Mouse (Mus musculus): ENCODE measurements around the gene Nt5c2. TPM values are rescaled to one million over a fixed set of nuclear protein-coding genes. Genes with fewer than 3 reads are reported as not detected.

Gene Nt5c2
- 74.0 and 76.0 TPM in 2 replicates for polyA plus RNA-seq (2016; fragmentation: Nextera tagmentation; extraction: Ambion mirVana)

GRCm38 (mm10) chr19:47014447-47015381 lies at the start of gene Nt5c2, which contains the start of gene Ina:
Gene Nt5c2, minus strand, starts transcription at chr19:47015153.
Gene Ina, plus strand, starts transcription at chr19:47014698.
- peaks cover 60% of the 10 kb centered on the region for H3K27me3 ChIP-seq
- peak; percentile 86 for ATAC-seq (ENCODE audit: low FRiP score)
- H3K4me3 ChIP-seq (replicated peaks), result peak within 1 kb of the TSS; percentile 60
- H3K36me3 ChIP-seq (replicated peaks), result no peaks in the 10 kb centered on the region
- H3K27ac ChIP-seq, result peak within 1 kb of the TSS; percentile 90
- no peaks in the 10 kb centered on the region for H3K9me3 ChIP-seq
- H3K4me2 ChIP-seq, result peak within 1 kb of the TSS; percentile 71
- WGBS, result under 1% methylated on average over 120 of the region's 124 CpGs
- peak within 1 kb of the TSS; percentile 78 for H3K9ac ChIP-seq
- H3K4me1 ChIP-seq, result peaks cover 23% of the 10 kb centered on the region

GRCm38 (mm10) chr19:47057684-47058083 lies 42.7 kb upstream of the Nt5c2 start:
- H3K9ac ChIP-seq, result no peak overlapping the region
- H3K9me3 ChIP-seq, result no peaks in the 10 kb centered on the region
- H3K36me3 ChIP-seq (replicated peaks), result no peaks in the 10 kb centered on the region
- ATAC-seq (ENCODE audit: low FRiP score), result no peak
- no peak overlapping the region for H3K4me2 ChIP-seq
- no peaks in the 10 kb centered on the region for H3K27me3 ChIP-seq
- H3K4me3 ChIP-seq (replicated peaks), result no peak overlapping the region
- no peaks in the 10 kb centered on the region for H3K4me1 ChIP-seq
- no peak overlapping the region for H3K27ac ChIP-seq
- 65% methylated on average over 1 of the region's 1 CpGs for WGBS

DNA sequence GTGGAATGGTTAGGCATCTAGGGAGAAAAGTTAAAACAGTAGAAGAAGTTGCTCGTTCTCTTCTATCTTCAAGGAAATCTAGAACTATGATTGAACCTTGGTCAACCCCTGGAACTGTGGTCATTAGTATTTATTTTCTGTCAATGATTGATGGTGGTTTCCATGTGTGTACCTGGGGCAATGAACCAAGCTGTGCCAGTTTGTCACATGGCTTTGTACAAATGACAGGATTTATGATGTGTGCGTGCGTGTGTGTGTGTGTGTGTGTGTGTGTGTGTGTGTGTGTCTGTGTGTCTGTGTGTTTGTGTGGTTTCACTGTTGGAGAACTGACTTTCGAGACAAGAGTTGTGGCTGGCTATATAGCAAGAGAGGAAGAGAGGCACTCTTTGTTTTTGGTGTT lies 38.5 kb upstream of the Nt5c2 start:
- no peak for ATAC-seq (ENCODE audit: low FRiP score)
- WGBS, result 87% methylated on average over 4 of the region's 4 CpGs
- no peak overlapping the region for H3K9ac ChIP-seq

DNA sequence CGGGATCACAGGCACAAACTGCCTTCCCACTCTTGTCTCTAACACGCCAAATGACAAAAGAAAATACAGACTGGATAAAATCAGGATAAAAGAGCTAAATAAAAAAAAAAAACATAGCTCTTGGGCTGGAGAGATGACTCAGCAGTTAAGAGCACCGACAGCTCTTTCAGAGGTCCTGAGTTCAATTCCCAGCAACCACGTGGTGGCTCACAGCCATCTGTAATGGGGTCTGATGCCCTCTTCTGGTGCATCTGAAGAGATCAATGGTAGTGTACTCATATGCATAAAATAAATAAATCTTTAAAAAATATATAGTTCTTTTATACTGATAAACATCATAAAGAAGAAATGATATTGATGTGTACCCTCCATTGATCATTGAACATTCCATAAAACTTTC lies 38.0 kb upstream of the Nt5c2 start:
- Histone ChIP-seq H3K36me3 (replicated peaks) (no peaks in the 10 kb centered on the region), H3K4me1 (peaks cover 17% of the 10 kb centered on the region), H3K27me3 (no peaks in the 10 kb centered on the region), H3K9ac (no peak overlapping the region), H3K4me3 (replicated peaks) (no peak overlapping the region), H3K9me3 (no peaks in the 10 kb centered on the region), H3K4me2 (no peak overlapping the region), H3K27ac (no peak overlapping the region)
- no peak for ATAC-seq (ENCODE audit: low FRiP score)
- WGBS, result 80% methylated on average over 4 of the region's 4 CpGs

More for the DNA sequence above, 38.5 kb upstream of the Nt5c2 start:
- Histone ChIP-seq H3K27ac (no peak overlapping the region), H3K4me1 (peaks cover 17% of the 10 kb centered on the region), H3K4me2 (no peak overlapping the region), H3K36me3 (replicated peaks) (no peaks in the 10 kb centered on the region), H3K9me3 (no peaks in the 10 kb centered on the region), H3K4me3 (replicated peaks) (no peak overlapping the region), H3K27me3 (no peaks in the 10 kb centered on the region)

DNA sequence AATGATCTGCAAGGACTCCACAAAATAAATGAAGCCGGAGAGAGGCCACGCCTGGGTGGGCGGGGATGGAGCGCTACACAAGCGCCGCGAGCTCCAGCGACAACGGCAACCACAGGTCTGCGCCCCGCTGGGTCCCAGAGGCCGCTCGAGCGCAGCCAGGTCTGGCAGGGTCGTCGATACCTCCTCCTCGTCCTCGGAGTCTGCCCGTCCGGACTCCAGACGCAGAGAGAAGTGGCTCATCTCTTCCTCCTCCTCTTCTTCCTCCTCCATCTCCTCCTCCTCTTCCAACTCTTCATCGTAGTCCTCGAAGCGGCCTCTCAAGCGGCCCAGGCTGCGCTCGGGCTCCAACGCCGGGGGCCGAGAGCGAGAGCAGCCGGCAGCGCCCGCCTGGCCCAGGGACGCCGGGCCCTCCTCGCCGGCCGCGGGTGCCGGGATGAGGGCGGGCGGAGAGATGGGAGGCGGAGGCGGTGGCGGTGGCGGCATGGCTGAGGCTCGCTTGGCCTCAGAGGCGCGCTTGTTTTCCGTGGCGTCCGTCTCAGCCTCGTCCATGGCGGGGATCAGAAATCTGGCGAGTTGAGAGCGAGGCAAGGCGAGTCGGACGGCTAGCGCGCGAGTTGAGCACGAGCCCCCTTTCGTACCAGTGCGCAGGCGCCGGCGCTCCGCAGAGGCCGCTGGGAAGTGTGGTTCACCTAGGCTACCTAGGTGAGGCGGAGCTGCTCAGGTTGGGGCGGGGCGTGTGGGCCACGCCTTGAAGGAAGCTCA lies 35.5 kb upstream of the Nt5c2 start, which contains the start of gene Pcgf6:
Pcgf6 (minus strand) TSS at position 636 of the 762 bp plus-strand sequence.
- peak within 1 kb of the TSS; percentile 64 for H3K4me2 ChIP-seq
- peak within 1 kb of the TSS; percentile 83 for H3K4me3 ChIP-seq (replicated peaks)
- ATAC-seq (ENCODE audit: low FRiP score), result peak; percentile 95
- under 1% methylated on average over 75 of the region's 75 CpGs for WGBS
- H3K36me3 ChIP-seq (replicated peaks), result peaks cover 22% of the 10 kb centered on the region
- H3K27me3 ChIP-seq, result no peaks in the 10 kb centered on the region
- H3K9me3 ChIP-seq, result no peaks in the 10 kb centered on the region
- peak within 1 kb of the TSS; percentile 93 for H3K9ac ChIP-seq
- H3K4me1 ChIP-seq, result peaks cover 17% of the 10 kb centered on the region
- H3K27ac ChIP-seq, result peak within 1 kb of the TSS; percentile 96

DNA sequence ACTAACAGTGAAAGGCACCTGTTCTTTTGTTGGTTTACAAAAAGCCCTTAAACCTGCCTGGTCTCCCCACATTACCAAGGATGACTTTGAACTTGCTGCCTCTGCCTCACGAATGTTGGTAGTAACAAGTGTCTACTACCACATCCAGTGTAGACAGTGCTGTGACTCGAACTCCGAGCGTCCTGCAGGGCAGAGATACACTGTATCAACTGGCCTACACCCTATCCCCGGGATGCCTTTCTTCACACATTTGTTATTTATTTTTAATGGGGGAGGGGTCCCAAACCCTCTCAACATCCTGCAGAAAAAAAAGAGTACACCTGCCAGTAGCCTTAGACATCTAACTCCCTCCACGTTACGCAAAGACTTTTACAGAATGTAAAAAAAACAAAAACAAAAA lies 34.9 kb upstream of the Nt5c2 start:
- Histone ChIP-seq H3K4me3 (replicated peaks) (peak overlapping the region; percentile 83), H3K27ac (peak overlapping the region; percentile 96), H3K4me1 (peaks cover 17% of the 10 kb centered on the region), H3K9ac (peak overlapping the region; percentile 93), H3K9me3 (no peaks in the 10 kb centered on the region), H3K27me3 (no peaks in the 10 kb centered on the region), H3K36me3 (replicated peaks) (peaks cover 26% of the 10 kb centered on the region), H3K4me2 (peak overlapping the region; percentile 64)
- 0 out of 2 replicates have a peak, but pooled peaks have one; percentile 46 for ATAC-seq (ENCODE audit: low FRiP score)
- WGBS, result 11% methylated on average over 7 of the region's 7 CpGs

- ATAC-seq (ENCODE audit: low FRiP score), result no peak
- H3K4me1 ChIP-seq, result peaks cover 17% of the 10 kb centered on the region
- H3K27me3 ChIP-seq, result no peaks in the 10 kb centered on the region
- no peak overlapping the region for H3K27ac ChIP-seq
- H3K4me2 ChIP-seq, result peak overlapping the region; percentile 64
- H3K9me3 ChIP-seq, result no peaks in the 10 kb centered on the region
- peak overlapping the region; percentile 93; the same call in 1 of the 2 replicates for H3K9ac ChIP-seq
- 68% methylated on average over 4 of the region's 4 CpGs for WGBS
- H3K4me3 ChIP-seq (replicated peaks), result peak overlapping the region; percentile 83; the same call in 1 of the 2 replicates
- H3K36me3 ChIP-seq (replicated peaks), result peaks cover 31% of the 10 kb centered on the region
Measured at GRCm38 (mm10) chr19:47049061-47049460, 34.1 kb upstream of the Nt5c2 start.

GRCm38 (mm10) chr19:47047236-47047833 lies 32.4 kb upstream of the Nt5c2 start:
- no peaks in the 10 kb centered on the region for H3K27me3 ChIP-seq
- no peak overlapping the region for H3K9ac ChIP-seq
- H3K4me3 ChIP-seq (replicated peaks), result no peak overlapping the region
- no peak overlapping the region for H3K27ac ChIP-seq
- peaks cover 34% of the 10 kb centered on the region for H3K36me3 ChIP-seq (replicated peaks)
- WGBS, result 88% methylated on average over 13 of the region's 13 CpGs
- H3K4me1 ChIP-seq, result peaks cover 17% of the 10 kb centered on the region
- H3K9me3 ChIP-seq, result no peaks in the 10 kb centered on the region
- no peak overlapping the region for H3K4me2 ChIP-seq
- ATAC-seq (ENCODE audit: low FRiP score), result no peak

DNA sequence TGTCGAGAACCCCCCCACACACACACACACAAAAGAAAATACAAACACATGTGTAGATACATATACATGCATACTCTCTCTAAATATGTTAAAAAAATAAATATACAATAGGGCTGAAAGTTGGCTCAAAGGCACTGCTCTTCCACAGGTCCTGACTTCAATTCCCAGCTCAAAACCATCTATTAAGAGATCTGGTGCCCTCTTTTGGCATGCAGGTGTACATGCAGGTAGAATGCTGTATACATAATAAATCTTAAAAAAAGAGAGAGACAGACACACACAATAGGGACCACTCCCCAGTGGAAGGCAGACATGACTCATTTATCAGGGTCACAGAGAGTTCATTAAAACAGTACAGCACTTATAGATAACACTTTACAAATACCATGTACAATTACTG lies 31.4 kb upstream of the Nt5c2 start:
- H3K4me1 ChIP-seq, result peaks cover 17% of the 10 kb centered on the region
- no peak for ATAC-seq (ENCODE audit: low FRiP score)
- 95% methylated on average over 1 of the region's 1 CpGs for WGBS
- H3K4me3 ChIP-seq (replicated peaks), result no peak overlapping the region
- no peaks in the 10 kb centered on the region for H3K9me3 ChIP-seq
- peaks cover 36% of the 10 kb centered on the region for H3K36me3 ChIP-seq (replicated peaks)
- H3K27ac ChIP-seq, result no peak overlapping the region
- H3K27me3 ChIP-seq, result no peaks in the 10 kb centered on the region
- no peak overlapping the region for H3K9ac ChIP-seq
- H3K4me2 ChIP-seq, result no peak overlapping the region

- Histone ChIP-seq H3K27ac (no peak overlapping the region), H3K9ac (no peak overlapping the region), H3K9me3 (no peaks in the 10 kb centered on the region), H3K4me2 (no peak overlapping the region), H3K4me3 (replicated peaks) (no peak overlapping the region), H3K27me3 (no peaks in the 10 kb centered on the region), H3K36me3 (replicated peaks) (peaks cover 57% of the 10 kb centered on the region), H3K4me1 (no peaks in the 10 kb centered on the region)
- 86% methylated on average over 3 of the region's 3 CpGs for WGBS
- ATAC-seq (ENCODE audit: low FRiP score), result no peak
Measured at GRCm38 (mm10) chr19:47043608-47044007, 28.7 kb upstream of the Nt5c2 start.

DNA sequence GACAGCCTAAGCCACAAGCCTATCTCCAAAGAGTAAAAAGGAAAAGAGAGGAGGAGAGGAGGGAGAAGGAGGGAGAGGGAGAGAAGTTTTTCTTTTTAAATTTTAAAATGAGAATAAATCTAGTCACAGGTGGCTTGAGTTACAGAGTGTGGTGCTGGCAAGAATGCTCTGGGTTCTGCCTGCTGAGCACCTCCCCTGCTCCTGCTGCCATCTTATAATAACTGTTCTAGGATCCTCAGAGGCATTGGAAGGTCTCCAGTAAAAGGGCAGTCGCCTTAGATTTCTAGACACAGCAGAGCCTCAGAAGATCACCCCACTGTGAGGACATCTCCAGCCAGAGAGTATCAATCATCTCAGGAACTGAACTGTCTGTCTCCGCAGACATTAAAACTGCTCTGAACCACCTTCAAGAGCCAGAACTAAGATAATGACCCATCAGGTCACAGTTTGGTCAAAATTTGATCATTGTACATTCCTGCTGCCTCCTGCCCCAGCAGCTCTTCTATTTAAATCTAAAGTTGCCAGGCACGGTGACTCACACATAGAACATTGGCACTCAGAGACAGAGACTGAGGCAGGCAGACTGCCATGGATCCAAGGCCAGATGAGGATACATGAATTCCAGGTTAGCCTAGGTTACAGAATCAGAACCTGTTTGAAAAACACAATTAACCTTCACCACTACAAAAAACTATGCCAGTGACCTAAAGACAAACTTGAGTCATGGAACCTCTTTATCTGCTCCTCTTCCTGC lies 25.9 kb upstream of the Nt5c2 start:
- no peaks in the 10 kb centered on the region for H3K27me3 ChIP-seq
- no peaks in the 10 kb centered on the region for H3K9me3 ChIP-seq
- no peak for ATAC-seq (ENCODE audit: low FRiP score)
- H3K27ac ChIP-seq, result no peak overlapping the region
- H3K36me3 ChIP-seq (replicated peaks), result peaks cover 54% of the 10 kb centered on the region
- no peak overlapping the region for H3K9ac ChIP-seq
- no peak overlapping the region for H3K4me3 ChIP-seq (replicated peaks)
- 92% methylated on average over 3 of the region's 3 CpGs for WGBS
- H3K4me1 ChIP-seq, result no peaks in the 10 kb centered on the region
- no peak overlapping the region for H3K4me2 ChIP-seq

Measured in forebrain, embryonic 12.5 days (tissue).